Mouse (Mus musculus) forebrain, embryonic 16.5 days (tissue): ENCODE data around the gene Fndc5. TPM values are rescaled to one million over a fixed set of nuclear protein-coding genes. Genes with fewer than 3 reads are reported as not detected.

Experiments used
- ATAC-seq: fragments of 200-750 bp; cut with Nextera tagmentation; 2 replicates; pipeline ENCODE4 v1.8.0; 2017; ENCODE audit warnings: mild to moderate bottlenecking, moderate library complexity
- H3K27ac ChIP-seq: fragments of 300-500 bp; sonication (generic); 2 replicates; pipeline ENCODE4 v1.5.1; 2014; ENCODE audit warnings: low read length, control low read depth
- H3K27me3 ChIP-seq: fragments of 300-500 bp; sonication (generic); replicated peaks from 2 replicates; pipeline ENCODE4 v1.6.1; 2014; ENCODE audit warnings: low read length; ENCODE audit not compliant: control insufficient read depth, insufficient read depth
- H3K36me3 ChIP-seq: fragments of 300-500 bp; sonication (generic); 2 replicates; pipeline ENCODE4 v1.6.1; 2014; ENCODE audit not compliant: control insufficient read depth, insufficient read depth
- H3K4me1 ChIP-seq: fragments of 300-500 bp; sonication (generic); replicated peaks from 2 replicates; pipeline ENCODE4 v1.6.1; 2014; ENCODE audit warnings: low read length; ENCODE audit not compliant: control insufficient read depth, insufficient read depth
- H3K4me2 ChIP-seq: fragments of 300-500 bp; sonication (generic); 2 replicates; pipeline ENCODE4 v1.6.1; 2014; ENCODE audit warnings: mild to moderate bottlenecking, low read length, control low read depth
- H3K4me3 ChIP-seq: fragments of 300-500 bp; sonication (generic); replicated peaks from 2 replicates; pipeline ENCODE4 v1.5.1; 2014; ENCODE audit warnings: mild to moderate bottlenecking, low read length, control low read depth
- H3K9ac ChIP-seq: fragments of 300-500 bp; sonication (generic); replicated peaks from 2 replicates; pipeline ENCODE4 v1.6.1; 2014; ENCODE audit warnings: low read depth, low read length, control low read depth
- H3K9me3 ChIP-seq: fragments of 300-500 bp; sonication (generic); 2 replicates; pipeline ENCODE4 v1.6.1; 2016; ENCODE audit warnings: low read length; ENCODE audit not compliant: control insufficient read depth
- WGBS: fragments of 180-500 bp; shearing (Covaris S2); extraction: QIAGEN DNeasy Blood & Tissue Kit; methylation state at CpG from one replicate; pipeline ENCODE4 v1.1.7; 2014; 5-methylcytosine and 5-hydroxymethylcytosine counted together
- polyA plus RNA-seq: library from polyadenylated mRNA; unstranded; fragments of >200 nt; fragmentation: Nextera tagmentation; extraction: Ambion mirVana; gene quantifications from 2 replicates; pipeline ENCODE4 v1.2.1, GENCODE M21; 2015

The Fndc5 gene
- polyA plus RNA-seq, 1 experiment from 2014 or later, result 2.8 TPM

- no peaks in the 10 kb centered on the region for H3K36me3 ChIP-seq
- peak within 1 kb of the TSS; percentile 54 for H3K4me2 ChIP-seq
- peaks cover 36% of the 10 kb centered on the region for H3K4me1 ChIP-seq
- H3K4me3 ChIP-seq, result peak within 1 kb of the TSS; percentile 45
- H3K27ac ChIP-seq, result no peak within 1 kb of the TSS
- 0% methylated on average over 16 of the region's 17 CpGs for WGBS
- H3K9ac ChIP-seq, result peak within 1 kb of the TSS; percentile 50
- ATAC-seq, result peak; percentile 11; the same call in 1 of the 2 replicates
- H3K27me3 ChIP-seq, result no peaks in the 10 kb centered on the region
- no peaks in the 10 kb centered on the region for H3K9me3 ChIP-seq
These were observed 15.2 kb upstream of the Fndc5 start, which contains the start of gene Hpca for GRCm38 (mm10) chr4:129121569-129122086. Gene Hpca, minus strand, starts transcription at chr4:129122036.

- no peaks in the 10 kb centered on the region for H3K36me3 ChIP-seq
- WGBS, result 19% methylated on average over 9 of the region's 9 CpGs
- H3K9ac ChIP-seq, result no peak overlapping the region
- peaks cover 36% of the 10 kb centered on the region for H3K4me1 ChIP-seq
- no peaks in the 10 kb centered on the region for H3K9me3 ChIP-seq
- H3K27me3 ChIP-seq, result no peaks in the 10 kb centered on the region
- ATAC-seq, result no peak
- H3K4me2 ChIP-seq, result no peak overlapping the region; the same call in 1 of the 2 replicates
- H3K27ac ChIP-seq, result no peak overlapping the region
- no peak overlapping the region for H3K4me3 ChIP-seq
These were observed 14.7 kb upstream of the Fndc5 start for GRCm38 (mm10) chr4:129122107-129122506.

GRCm38 (mm10) chr4:129122719-129123118 is 14.1 kb upstream of the Fndc5 start:
- Histone ChIP-seq H3K27ac (no peak overlapping the region), H3K4me1 (peaks cover 36% of the 10 kb centered on the region), H3K27me3 (no peaks in the 10 kb centered on the region), H3K4me2 (no peak overlapping the region), H3K4me3 (no peak overlapping the region), H3K36me3 (no peaks in the 10 kb centered on the region), H3K9ac (no peak overlapping the region), H3K9me3 (no peaks in the 10 kb centered on the region)
- peak; percentile 27 for ATAC-seq
- whole genome bisulfite sequencing, result 26% methylated on average over 8 of the region's 8 CpGs

- Histone ChIP-seq H3K9ac (no peak overlapping the region), H3K9me3 (no peaks in the 10 kb centered on the region), H3K27me3 (no peaks in the 10 kb centered on the region), H3K4me2 (peak overlapping the region; percentile 25; the same call in 1 of the 2 replicates), H3K27ac (peak overlapping the region; percentile 50), H3K4me3 (no peak overlapping the region), H3K4me1 (peaks cover 47% of the 10 kb centered on the region), H3K36me3 (no peaks in the 10 kb centered on the region)
- 2% methylated on average over 13 of the region's 13 CpGs for WGBS
- ATAC-seq, result peak; percentile 71
These were observed 12.1 kb upstream of the Fndc5 start for GRCm38 (mm10) chr4:129124652-129125146.

GRCm38 (mm10) chr4:129125736-129126451 is 10.9 kb upstream of the Fndc5 start:
- 8% methylated on average over 19 of the region's 19 CpGs for WGBS
- no peaks in the 10 kb centered on the region for H3K36me3 ChIP-seq
- H3K4me2 ChIP-seq, result peak overlapping the region; percentile 25
- no peak overlapping the region for H3K4me3 ChIP-seq
- H3K9me3 ChIP-seq, result no peaks in the 10 kb centered on the region
- 0 out of 2 replicates have a peak overlapping the region, but pooled peaks have one; percentile 5 for H3K9ac ChIP-seq
- H3K27me3 ChIP-seq, result no peaks in the 10 kb centered on the region
- ATAC-seq, result no peak
- H3K4me1 ChIP-seq, result peaks cover 42% of the 10 kb centered on the region
- H3K27ac ChIP-seq, result no peak overlapping the region

GRCm38 (mm10) chr4:129128582-129129338 is 8.0 kb upstream of the Fndc5 start:
- Histone ChIP-seq H3K4me3 (no peak overlapping the region), H3K4me2 (no peak overlapping the region), H3K27me3 (no peaks in the 10 kb centered on the region), H3K4me1 (peaks cover 38% of the 10 kb centered on the region), H3K9me3 (no peaks in the 10 kb centered on the region), H3K27ac (no peak overlapping the region), H3K36me3 (no peaks in the 10 kb centered on the region), H3K9ac (no peak overlapping the region)
- WGBS, result 63% methylated on average over 13 of the region's 13 CpGs
- no peak for ATAC-seq

GRCm38 (mm10) chr4:129129387-129129786 is 7.4 kb upstream of the Fndc5 start:
- H3K27ac ChIP-seq, result no peak overlapping the region
- no peak overlapping the region for H3K4me2 ChIP-seq
- H3K36me3 ChIP-seq, result no peaks in the 10 kb centered on the region
- no peaks in the 10 kb centered on the region for H3K27me3 ChIP-seq
- no peak overlapping the region for H3K4me3 ChIP-seq
- H3K9ac ChIP-seq, result no peak overlapping the region
- H3K9me3 ChIP-seq, result no peaks in the 10 kb centered on the region
- WGBS, result 39% methylated on average over 9 of the region's 9 CpGs
- no peak for ATAC-seq
- H3K4me1 ChIP-seq, result peaks cover 37% of the 10 kb centered on the region

GRCm38 (mm10) chr4:129130149-129130548 is 6.7 kb upstream of the Fndc5 start:
- Histone ChIP-seq H3K4me3 (no peak overlapping the region), H3K27me3 (no peaks in the 10 kb centered on the region), H3K4me1 (peaks cover 30% of the 10 kb centered on the region), H3K36me3 (no peaks in the 10 kb centered on the region), H3K4me2 (0 out of 2 replicates have a peak overlapping the region, but pooled peaks have one; percentile 30), H3K9ac (no peak overlapping the region), H3K9me3 (no peaks in the 10 kb centered on the region), H3K27ac (no peak overlapping the region)
- ATAC-seq, result 0 out of 2 replicates have a peak, but pooled peaks have one; percentile 22
- WGBS, result 2% methylated on average over 8 of the region's 8 CpGs
